Mouse (Mus musculus) left cerebral cortex, adult 2 months (tissue): ENCODE data around the gene Spata20. TPM values are rescaled to one million over a fixed set of nuclear protein-coding genes. Genes with fewer than 3 reads are reported as not detected.
A peak's percentile ranks its signal among the peaks of the same experiment; 100 is the strongest.

Source experiments
- DNase-seq, 2 experiments: peaks; one replicate each; pipeline ENCODE4 v3.0.0; 2021 to 2022; ENCODE audit warnings: low spot score in 2 of 2, mixed read lengths in 1 of 2; ENCODE audit errors: extremely low spot score in 1 of 2
- H3K27ac ChIP-seq: fragments of 200-600 bp; 2 replicates; pipeline ENCODE4 v1.8.1; 2022
- H3K4me3 ChIP-seq: fragments of 200-600 bp; 2 replicates; pipeline ENCODE4 v1.8.1; 2022
- CTCF ChIP-seq: fragments of 200-600 bp; IDR thresholded peaks from 2 replicates; pipeline ENCODE4 v1.8.1; 2022; ENCODE audit warnings: antibody characterized with exemption, mild to moderate bottlenecking, moderate library complexity
- intact Hi-C: fragments of 180-260 bp; cut with DNase I; formaldehyde crosslinking; loops from one replicate; pipeline ENCODE4 v1.15.1; 2025
- total RNA-seq, 2 experiments: library from RNA; stranded (reverse); gene quantifications; 2 replicates each; pipeline ENCODE4 v1.2.3; 2021

Gene Spata20
- total RNA-seq, 2 experiments from 2014 or later = 0.41 to 0.51 TPM

DNA sequence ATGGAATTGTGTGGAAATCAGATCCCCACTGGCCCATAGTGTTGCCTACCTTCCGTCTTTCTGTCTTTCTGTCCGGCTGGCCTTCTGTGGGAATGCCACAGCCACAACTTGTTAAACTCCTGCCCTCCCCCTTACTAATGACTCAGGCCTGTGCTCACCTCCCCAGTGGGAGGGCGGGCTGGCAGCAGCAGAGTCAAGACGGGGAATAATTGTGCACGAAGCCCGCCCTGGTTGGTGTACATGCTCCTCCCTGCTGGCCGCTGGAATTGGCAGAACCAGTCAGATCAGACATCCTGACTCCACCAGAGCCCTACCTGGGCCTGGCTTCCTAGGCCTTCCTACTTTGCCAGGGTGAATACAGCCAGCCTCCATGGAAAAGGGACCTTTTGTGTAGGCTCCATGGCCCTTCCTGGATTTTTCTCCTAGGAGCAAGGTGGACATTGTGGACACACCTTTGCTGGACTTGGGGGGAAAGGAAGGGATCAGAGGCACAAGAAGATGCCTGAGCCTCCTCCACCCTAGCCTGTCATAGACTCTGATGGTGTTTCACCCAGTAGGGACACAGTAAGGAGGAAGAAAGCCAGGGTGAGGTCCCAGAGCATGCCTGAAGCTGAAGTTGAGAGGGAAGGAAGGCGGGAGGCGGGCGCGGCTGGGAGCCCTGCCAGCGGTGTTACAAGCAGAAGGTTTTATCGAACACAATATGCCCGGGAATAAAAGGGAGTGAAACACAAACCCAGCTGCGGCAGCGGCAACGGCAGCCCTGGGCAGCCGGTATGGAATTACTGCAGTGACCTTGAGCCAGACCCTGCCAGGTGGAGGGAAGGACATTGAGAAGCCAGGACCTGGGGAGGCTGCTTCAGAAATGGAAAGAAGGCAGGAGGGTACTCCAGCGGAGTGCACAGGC lies 12.4 kb upstream of the Spata20 start:
- DNase-seq = peak; percentile 28 to 50
- Histone ChIP-seq H3K27ac (no peak overlapping the region), H3K4me3 (peak overlapping the region; percentile 19; the same call in 1 of the 2 replicates)
- no peak for TF ChIP-seq CTCF
- intact Hi-C loops = no loop called here

DNA sequence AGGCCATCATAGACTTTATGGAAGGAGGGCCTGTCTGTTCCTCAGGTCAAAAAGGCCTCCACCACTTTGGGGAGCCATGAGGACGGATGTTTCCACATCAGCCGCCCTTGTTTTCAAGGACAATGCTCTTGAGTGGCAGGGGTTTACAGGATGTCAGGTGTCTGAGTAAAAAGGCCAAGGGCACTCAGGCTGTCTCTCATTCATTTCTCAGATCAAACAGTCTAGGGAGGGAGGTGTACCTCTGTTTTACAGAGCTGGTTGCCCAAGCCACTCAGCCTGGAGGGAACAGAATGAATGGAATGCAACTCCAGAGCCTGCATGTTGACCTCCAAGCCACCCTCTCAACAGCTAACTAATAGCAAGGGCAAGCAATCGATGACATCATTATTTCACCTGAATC lies 9.4 kb upstream of the Spata20 start:
- no peak overlapping the region for H3K4me3 ChIP-seq
- no peak for TF ChIP-seq CTCF
- intact Hi-C loops = no loop called here
- no peak for DNase-seq
- no peak overlapping the region for H3K27ac ChIP-seq

- intact Hi-C loops = loop anchor here (2.0 kb wide), 1 partner anchor 57 kb away; the partner anchor contains the start of gene Rsad1
- H3K4me3 ChIP-seq = peak overlapping the region; percentile 46; the same call in 1 of the 2 replicates
- TF ChIP-seq CTCF = no peak
These were observed 5.7 kb upstream of the Spata20 start for GRCm38 (mm10) chr11:94491749-94492099.

GRCm38 (mm10) chr11:94491035-94491748 lies 5.2 kb upstream of the Spata20 start:
- peak overlapping the region; percentile 70; the same call in 1 of the 2 replicates for H3K27ac ChIP-seq
- TF ChIP-seq CTCF = no peak
- DNase-seq = peak; percentile 63 to 67
- intact Hi-C loops = loop anchor here (2.0 kb wide), 1 partner anchor 58 kb away; the partner anchor contains the start of gene Rsad1
- peak overlapping the region; percentile 46 for H3K4me3 ChIP-seq

More at GRCm38 (mm10) chr11:94491749-94492099, 5.7 kb upstream of the Spata20 start:
- DNase-seq = no peak
- no peak overlapping the region for H3K27ac ChIP-seq

GRCm38 (mm10) chr11:94489745-94490144 lies 3.8 kb upstream of the Spata20 start:
- no peak overlapping the region for H3K4me3 ChIP-seq
- no peak for DNase-seq
- no peak for TF ChIP-seq CTCF
- no peak overlapping the region for H3K27ac ChIP-seq
- intact Hi-C loops = loop anchor here (2.0 to 5.0 kb wide), 3 partner anchors 59 to 357 kb away; partner anchors contain the start of gene Rsad1

- no peak overlapping the region for H3K27ac ChIP-seq
- intact Hi-C loops = loop anchor here (5.0 kb wide), 2 partner anchors 252 to 357 kb away; no protein-coding TSS in a partner anchor
- H3K4me3 ChIP-seq = no peak overlapping the region
- no peak for DNase-seq
- TF ChIP-seq CTCF = no peak
These were observed 3.0 kb upstream of the Spata20 start for GRCm38 (mm10) chr11:94488767-94489533.

GRCm38 (mm10) chr11:94485223-94485622 lies 756 bp downstream of the Spata20 start:
- DNase-seq = no peak
- no peak overlapping the region for H3K27ac ChIP-seq
- intact Hi-C loops = loop anchor here (2.0 to 5.0 kb wide), 3 partner anchors 64 to 353 kb away; no protein-coding TSS in a partner anchor
- H3K4me3 ChIP-seq = no peak overlapping the region
- TF ChIP-seq CTCF = no peak

DNA sequence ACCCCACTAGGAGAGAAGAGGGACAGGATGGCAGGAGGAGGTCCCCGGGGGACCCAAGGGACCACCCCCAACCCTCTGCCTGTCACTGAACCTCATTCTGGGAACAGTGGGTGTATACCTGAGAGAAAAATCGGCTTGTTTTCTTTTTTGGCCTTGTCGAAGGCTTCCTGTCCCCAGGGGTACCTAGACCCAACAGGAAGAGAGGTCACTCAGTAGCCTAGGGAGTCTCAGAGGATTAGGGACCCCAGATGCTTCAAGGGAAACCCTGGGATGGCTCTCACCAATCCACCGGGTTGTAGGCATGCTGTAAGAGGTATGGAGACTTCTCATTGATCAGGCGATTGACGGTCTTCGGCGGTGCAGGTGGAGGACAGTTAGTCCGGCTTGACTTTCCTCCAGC lies 1.3 kb downstream of the Spata20 start:
- intact Hi-C loops = loop anchor here (2.0 to 5.0 kb wide), 3 partner anchors 64 to 352 kb away; no protein-coding TSS in a partner anchor
- TF ChIP-seq CTCF = no peak
- Histone ChIP-seq H3K27ac (no peak overlapping the region), H3K4me3 (no peak overlapping the region)
- no peak for DNase-seq

- H3K27ac ChIP-seq = no peak overlapping the region
- intact Hi-C loops = loop anchor here (2.0 kb wide), 1 partner anchor 63 kb away; no protein-coding TSS in a partner anchor
- TF ChIP-seq CTCF = no peak
- H3K4me3 ChIP-seq = no peak overlapping the region
- DNase-seq = no peak
These were observed 2.1 kb downstream of the Spata20 start for GRCm38 (mm10) chr11:94483921-94484320.

DNA sequence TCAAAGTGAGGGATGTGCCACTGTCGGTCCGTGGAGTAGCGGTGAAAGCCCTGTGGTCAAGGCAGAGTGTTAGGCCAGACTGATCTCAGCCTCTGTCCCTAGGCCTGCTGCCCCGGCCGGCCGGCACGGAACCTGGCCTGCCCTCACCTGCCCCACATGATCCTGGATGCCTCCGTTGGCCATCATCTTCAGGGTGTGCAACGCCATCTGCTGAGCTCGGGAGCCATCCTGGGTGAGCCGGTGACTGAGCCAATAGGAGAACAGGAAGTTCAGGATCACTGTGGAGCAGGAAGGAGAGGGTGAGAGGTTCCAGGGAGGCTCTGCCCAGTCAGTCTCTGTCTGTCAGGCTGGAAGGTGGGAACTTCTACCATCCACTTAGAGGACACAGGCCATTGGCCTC lies 2.5 kb downstream of the Spata20 start:
- intact Hi-C loops = no loop called here
- no peak for TF ChIP-seq CTCF
- DNase-seq = no peak
- Histone ChIP-seq H3K4me3 (no peak overlapping the region), H3K27ac (no peak overlapping the region)

GRCm38 (mm10) chr11:94482738-94483137 lies 3.2 kb downstream of the Spata20 start:
- DNase-seq = no peak
- no peak overlapping the region for H3K27ac ChIP-seq
- no peak overlapping the region for H3K4me3 ChIP-seq
- intact Hi-C loops = no loop called here
- TF ChIP-seq CTCF = no peak
